In the genomic region with DNA sequence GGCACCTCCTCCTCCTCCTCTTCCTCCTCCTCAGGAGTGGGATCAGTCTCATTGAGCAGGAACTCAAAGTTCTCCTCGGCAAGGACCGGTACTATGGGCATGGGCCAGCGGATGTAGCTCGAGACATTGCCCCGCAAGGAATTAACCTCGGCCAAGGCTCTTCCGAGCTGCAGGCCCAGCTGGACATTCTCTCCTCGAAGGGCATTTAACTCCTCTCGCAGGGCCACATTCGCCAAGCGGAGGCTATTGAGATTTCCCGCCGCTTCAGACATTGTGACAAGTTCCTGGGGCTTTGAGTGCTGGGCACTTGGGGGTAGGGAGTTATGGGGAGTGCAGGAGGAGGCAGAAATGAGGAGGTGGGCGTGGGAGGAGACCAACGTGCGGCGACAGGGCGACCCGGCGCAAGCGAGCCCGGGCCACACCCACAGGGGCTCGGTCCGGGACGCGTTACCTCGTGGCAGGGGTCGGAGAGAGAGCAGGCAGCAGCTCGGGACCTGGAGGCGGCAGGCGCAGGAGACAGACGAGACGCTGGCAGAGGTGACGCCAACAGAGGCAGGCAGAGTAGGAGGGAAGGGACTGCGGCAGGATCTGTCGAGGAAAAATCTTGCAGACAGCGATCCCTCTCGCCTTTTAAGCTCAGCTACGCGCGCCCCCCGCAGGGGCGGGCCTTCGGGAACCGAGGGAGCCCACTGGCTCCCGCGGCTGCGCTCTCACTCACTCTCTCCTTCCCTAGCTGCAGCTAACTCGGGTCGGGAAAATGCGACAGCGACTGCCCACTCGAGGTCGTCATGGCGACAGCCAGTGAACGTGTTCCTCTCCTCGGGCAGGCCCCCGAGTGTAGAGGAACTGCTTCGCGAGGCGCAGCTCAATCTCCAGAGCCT, we compare ENCODE assay signal across 7 mouse cellular contexts. TPM values are rescaled to one million over a fixed set of nuclear protein-coding genes. Genes with fewer than 3 reads are reported as not detected.
DNase-seq lines count a peak whose midpoint lies in the region; ATAC-seq lines count a peak whose summit lies in the region.

Gene Rtl5 (minus strand): TSS at position 714 of the 881 bp plus-strand sequence.

- peak; percentile 92 for ATAC-seq in intestine, embryonic 16.5 days

- peak within 1 kb of the TSS; percentile 79 for H3K4me2 ChIP-seq in intestine, embryonic 16.5 days (ENCODE audit: low read depth, low read length)

- intact Hi-C loops in left cerebral cortex, postnatal 4 days (cut with DNase I): no loop called here

- H3K27me3 ChIP-seq in intestine, embryonic 16.5 days (replicated peaks; ENCODE audit: control insufficient read depth, insufficient read depth, low read length): no peaks in the 10 kb centered on the region; the same call in none of the 2 replicates
- peaks cover 100% of the 10 kb centered on the region for H3K27me3 ChIP-seq in midbrain, embryonic 10.5 days (ENCODE audit: low read depth, poor library complexity, severe bottlenecking)

- WGBS in intestine, embryonic 16.5 days: 14% methylated on average over 55 of the region's 61 CpGs
- 15% methylated on average over 61 of the region's 61 CpGs for WGBS in midbrain, embryonic 10.5 days

- no peaks in the 10 kb centered on the region for H3K9me3 ChIP-seq in intestine, embryonic 16.5 days (ENCODE audit: control insufficient read depth, low read length)
- H3K9me3 ChIP-seq in midbrain, embryonic 10.5 days (replicated peaks): no peaks in the 10 kb centered on the region; the same call in 1 of the 2 replicates

- no peaks in the 10 kb centered on the region for H3K36me3 ChIP-seq in intestine, embryonic 16.5 days (ENCODE audit: control insufficient read depth, insufficient read depth, low read length)
- peaks cover 19% of the 10 kb centered on the region for H3K36me3 ChIP-seq in midbrain, embryonic 10.5 days

- peak within 1 kb of the TSS; percentile 56 for H3K4me3 ChIP-seq in intestine, embryonic 16.5 days (ENCODE audit: low read length)
- peak within 1 kb of the TSS; percentile 60 for H3K4me3 ChIP-seq in midbrain, embryonic 10.5 days

- peak within 1 kb of the TSS; percentile 64 for H3K9ac ChIP-seq in intestine, embryonic 16.5 days (ENCODE audit: low read depth, low read length)

- peak; percentile 72 for DNase-seq in adrenal gland, adult 8-10 months
- DNase-seq in embryo, embryonic 10.5 days (ENCODE audit: low spot score): peak; percentile 81
- no peak for DNase-seq in gonadal fat pad, adult 2 months (ENCODE audit: low read depth)
- DNase-seq in left cerebral cortex, postnatal 4 days: peak; percentile 78
- DNase-seq in midbrain, embryonic 10.5 days (ENCODE audit: low spot score): peak; percentile 81
- DNase-seq in skeletal muscle tissue, adult 2 months (ENCODE audit: low read depth, low spot score): peak; percentile 56

- H3K27ac ChIP-seq in intestine, embryonic 16.5 days (ENCODE audit: low read length): peak within 1 kb of the TSS; percentile 10
- peak within 1 kb of the TSS; percentile 86 for H3K27ac ChIP-seq in midbrain, embryonic 10.5 days (replicated peaks)

- no peaks in the 10 kb centered on the region for H3K4me1 ChIP-seq in intestine, embryonic 16.5 days (ENCODE audit: control insufficient read depth, insufficient read depth, low read length)
- H3K4me1 ChIP-seq in midbrain, embryonic 10.5 days: peaks cover 57% of the 10 kb centered on the region

RNA-seq across cellular contexts. Expression of gene Rtl5, which starts in this region (rescaled TPM):
- total RNA-seq in adrenal gland, adult 8-10 months (2022): 10 to 100 TPM in 2 of 4 experiments, 1 to 10 TPM in 2; 7.8 to 15.2 (median 11.5) TPM
- polyA plus RNA-seq in gonadal fat pad, adult 2 months (2012; rRNA removed): 22.2 and 26.7 TPM in 2 replicates
- 1.0 and 1.5 TPM in 2 replicates for polyA plus RNA-seq in intestine, embryonic 16.5 days (2015; fragmentation: Nextera tagmentation; extraction: Ambion mirVana)
- 10 to 100 TPM; 14.0 to 17.3 TPM for total RNA-seq in left cerebral cortex, postnatal 4 days (2021)
- 4.0 and 4.8 TPM in 2 replicates for polyA plus RNA-seq in midbrain, embryonic 10.5 days (2016; fragmentation: Nextera tagmentation; extraction: Ambion mirVana)
